Mouse (Mus musculus) heart, adult 2 months (tissue): ENCODE measurements around the gene Gpr183.

Experiments
- CTCF ChIP-seq: fragments of 200-600 bp; IDR thresholded peaks from 2 replicates; pipeline ENCODE4 v1.8.1; 2022; ENCODE audit warnings: antibody characterized with exemption, mild to moderate bottlenecking, moderate library complexity
- EP300 ChIP-seq: fragments of 200-500 bp; IDR thresholded peaks from 2 replicates; pipeline ENCODE4 v1.6.1; 2011; ENCODE audit warnings: low read depth, low read length, control low read depth; ENCODE audit not compliant: insufficient read depth
- POLR2A ChIP-seq: fragments of 200-500 bp; IDR thresholded peaks from 2 replicates; pipeline ENCODE4 v1.6.1; 2011; ENCODE audit warnings: mild to moderate bottlenecking, low read depth, low read length, control low read depth; ENCODE audit not compliant: insufficient read depth

DNA sequence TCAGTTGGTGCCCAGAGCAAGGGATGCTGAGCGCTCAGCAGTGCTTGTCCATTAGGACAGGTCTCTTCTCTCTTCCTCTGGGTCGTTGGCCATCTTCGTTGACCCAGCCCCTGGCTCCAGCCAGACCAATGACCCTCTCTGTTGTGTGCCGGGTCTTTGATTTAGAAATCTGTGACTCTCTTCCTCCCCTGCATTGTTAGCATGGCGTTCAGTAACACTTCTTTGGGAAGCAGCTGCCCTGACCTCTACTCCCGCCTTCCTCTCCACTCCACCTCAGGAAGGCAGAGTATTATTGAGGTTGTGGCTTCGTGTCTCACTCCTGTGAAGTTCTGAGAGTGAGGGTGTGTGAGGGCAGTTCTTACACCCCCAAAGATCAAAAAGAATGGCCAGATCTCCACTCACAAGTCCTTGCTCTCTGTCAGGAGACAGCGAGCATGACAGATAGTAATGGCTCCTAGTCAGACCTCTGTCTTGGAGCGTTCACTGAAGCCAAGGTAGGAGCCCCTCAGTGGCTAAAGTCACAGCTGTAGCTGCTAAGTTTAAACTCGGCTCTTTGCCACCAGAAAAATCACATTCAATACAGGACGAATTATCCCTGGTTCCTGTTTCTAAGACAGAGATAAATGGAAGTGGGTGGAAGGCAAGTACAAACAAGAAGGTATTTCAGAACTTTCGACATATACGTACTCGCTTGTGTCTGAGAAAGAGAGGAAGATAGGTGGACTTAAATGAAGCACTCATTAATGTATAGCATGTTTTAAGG is 2.7 kb downstream of the Gpr183 start:
- TF ChIP-seq POLR2A (no peak), EP300 (no peak), CTCF (no peak)
